Mouse (Mus musculus): ENCODE data around the gene Vat1l. TPM values are rescaled to one million over a fixed set of nuclear protein-coding genes. Genes with fewer than 3 reads are reported as not detected.

Gene Vat1l
- 0.21 TPM for polyA plus RNA-seq (2021)

- ATAC-seq (peak; percentile 61), DNase-seq (ENCODE audit: low read depth, low spot score) (no peak)
- CTCF ChIA-PET: no interaction called here
- in situ Hi-C loops (cut with MboI; ENCODE audit: low pct_unique_long_range_greater_than_20kb): no loop called here
- peaks cover 25% of the 10 kb centered on the region for H3K27me3 ChIP-seq
- POLR2A ChIA-PET: no interaction called here
- TF ChIP-seq CTCF (IDR thresholded peaks at IDR 0.05): no peak
Measured at GRCm38 (mm10) chr8:114205221-114205901, at the start of gene Vat1l. Gene Vat1l (plus strand): TSS chr8:114205612.

GRCm38 (mm10) chr8:114158586-114158985 is 46.8 kb upstream of the Vat1l start:
- in situ Hi-C loops (cut with MboI; ENCODE audit: low pct_unique_long_range_greater_than_20kb): no loop called here
- ATAC-seq: no peak
- CTCF ChIA-PET: no interaction called here

GRCm38 (mm10) chr8:114159666-114160065 is 45.7 kb upstream of the Vat1l start:
- no peak for TF ChIP-seq CTCF (IDR thresholded peaks at IDR 0.05)
- ChIA-PET CTCF (no interaction called here), POLR2A (no interaction called here)
- DNase-seq (ENCODE audit: low read depth, low spot score) (no peak), ATAC-seq (no peak)
- peaks cover 11% of the 10 kb centered on the region for H3K27me3 ChIP-seq
- in situ Hi-C loops (cut with MboI; ENCODE audit: low pct_unique_long_range_greater_than_20kb): no loop called here

More at GRCm38 (mm10) chr8:114158586-114158985, 46.8 kb upstream of the Vat1l start:
- peaks cover under 1% of the 10 kb centered on the region for H3K27me3 ChIP-seq
- no peak for TF ChIP-seq CTCF (IDR thresholded peaks at IDR 0.05)
- POLR2A ChIA-PET: no interaction called here
- no peak for DNase-seq (ENCODE audit: low read depth, low spot score)

- H3K27me3 ChIP-seq: peaks cover 18% of the 10 kb centered on the region
- in situ Hi-C loops (cut with MboI; ENCODE audit: low pct_unique_long_range_greater_than_20kb): no loop called here
- DNase-seq (ENCODE audit: low read depth, low spot score) (no peak), ATAC-seq (no peak)
- TF ChIP-seq CTCF (IDR thresholded peaks at IDR 0.05): no peak
- ChIA-PET POLR2A (no interaction called here), CTCF (no interaction called here)
Measured at GRCm38 (mm10) chr8:114163871-114164270, 41.5 kb upstream of the Vat1l start.

GRCm38 (mm10) chr8:114164444-114165096 is 40.8 kb upstream of the Vat1l start:
- ATAC-seq (no peak), DNase-seq (ENCODE audit: low read depth, low spot score) (no peak)
- TF ChIP-seq CTCF (IDR thresholded peaks at IDR 0.05): no peak
- CTCF ChIA-PET: no interaction called here
- POLR2A ChIA-PET: no interaction called here
- peaks cover 18% of the 10 kb centered on the region for H3K27me3 ChIP-seq
- in situ Hi-C loops (cut with MboI; ENCODE audit: low pct_unique_long_range_greater_than_20kb): no loop called here

GRCm38 (mm10) chr8:114165741-114166140 is 39.7 kb upstream of the Vat1l start:
- POLR2A ChIA-PET: no interaction called here
- H3K27me3 ChIP-seq: peaks cover 18% of the 10 kb centered on the region
- CTCF ChIA-PET: interaction anchor here (0.8 kb wide), 1 partner anchor 9 kb away, joined by 3 read pairs; no protein-coding TSS in a partner anchor
- no peak for TF ChIP-seq CTCF (IDR thresholded peaks at IDR 0.05)
- no peak for ATAC-seq
- in situ Hi-C loops (cut with MboI; ENCODE audit: low pct_unique_long_range_greater_than_20kb): no loop called here
- DNase-seq (ENCODE audit: low read depth, low spot score): no peak

- POLR2A ChIA-PET: interaction anchor here (0.6 kb wide), 1 partner anchor 20 kb away, joined by 3 read pairs; no protein-coding TSS in a partner anchor
- no peak for DNase-seq (ENCODE audit: low read depth, low spot score)
- peaks cover 19% of the 10 kb centered on the region for H3K27me3 ChIP-seq
- CTCF ChIA-PET: no interaction called here
- in situ Hi-C loops (cut with MboI; ENCODE audit: low pct_unique_long_range_greater_than_20kb): no loop called here
- peak; percentile 27 for TF ChIP-seq CTCF (IDR thresholded peaks at IDR 0.05)
- ATAC-seq: no peak
Measured at GRCm38 (mm10) chr8:114176721-114177120, 28.7 kb upstream of the Vat1l start.

- in situ Hi-C loops (cut with MboI; ENCODE audit: low pct_unique_long_range_greater_than_20kb): no loop called here
- ChIA-PET POLR2A (no interaction called here), CTCF (no interaction called here)
- TF ChIP-seq CTCF (IDR thresholded peaks at IDR 0.05): no peak
- no peak for ATAC-seq
- H3K27me3 ChIP-seq: peaks cover 3% of the 10 kb centered on the region
- no peak for DNase-seq (ENCODE audit: low read depth, low spot score)
Measured at GRCm38 (mm10) chr8:114193334-114193733, 12.1 kb upstream of the Vat1l start.

- TF ChIP-seq CTCF (IDR thresholded peaks at IDR 0.05): no peak
- POLR2A ChIA-PET: no interaction called here
- CTCF ChIA-PET: no interaction called here
- DNase-seq (ENCODE audit: low read depth, low spot score) (no peak), ATAC-seq (no peak)
- H3K27me3 ChIP-seq: peaks cover 9% of the 10 kb centered on the region
- in situ Hi-C loops (cut with MboI; ENCODE audit: low pct_unique_long_range_greater_than_20kb): no loop called here
Measured at GRCm38 (mm10) chr8:114198990-114199389, 6.4 kb upstream of the Vat1l start.

GRCm38 (mm10) chr8:114206421-114206983 is 1.1 kb downstream of the Vat1l start:
- POLR2A ChIA-PET: no interaction called here
- no peak for TF ChIP-seq CTCF (IDR thresholded peaks at IDR 0.05)
- CTCF ChIA-PET: no interaction called here
- ATAC-seq (no peak), DNase-seq (ENCODE audit: low read depth, low spot score) (no peak)
- peaks cover 28% of the 10 kb centered on the region for H3K27me3 ChIP-seq
- in situ Hi-C loops (cut with MboI; ENCODE audit: low pct_unique_long_range_greater_than_20kb): no loop called here

GRCm38 (mm10) chr8:114207026-114207425 is 1.6 kb downstream of the Vat1l start:
- in situ Hi-C loops (cut with MboI; ENCODE audit: low pct_unique_long_range_greater_than_20kb): no loop called here
- DNase-seq (ENCODE audit: low read depth, low spot score) (no peak), ATAC-seq (no peak)
- no peak for TF ChIP-seq CTCF (IDR thresholded peaks at IDR 0.05)
- ChIA-PET POLR2A (no interaction called here), CTCF (no interaction called here)
- H3K27me3 ChIP-seq: peaks cover 33% of the 10 kb centered on the region

Data from Patski (cell line).